Mouse (Mus musculus): Measurements from ENCODE around the gene Capn11.

DNA sequence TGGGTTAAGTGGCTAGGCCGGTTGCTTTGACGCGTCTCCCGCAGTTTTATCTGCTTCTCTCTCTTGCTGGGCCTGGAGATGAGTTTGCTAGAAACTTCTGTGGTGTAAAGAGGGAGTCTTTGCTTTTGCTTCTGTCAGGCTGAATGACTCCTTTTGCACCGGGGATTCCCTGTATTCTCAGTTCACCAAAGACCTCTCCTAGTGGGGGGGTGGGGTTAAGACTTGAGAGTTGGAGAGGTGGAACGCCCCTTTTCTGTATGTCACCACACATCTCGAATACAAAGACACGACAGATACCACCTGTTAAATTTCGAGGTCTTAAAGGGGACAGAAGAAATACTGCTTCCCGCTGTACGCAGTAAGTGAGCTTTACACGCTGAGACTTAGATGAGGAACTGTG is 27.6 kb upstream of the Capn11 start, which contains the start of gene Tmem63b:
- TF ChIP-seq CTCF (IDR thresholded peaks at IDR 0.05; ENCODE audit: low read depth) = no peak
- no peak for TF ChIP-seq EP300 (IDR thresholded peaks at IDR 0.05; ENCODE audit: low read depth)
